Mouse (Mus musculus) neural tube, embryonic 15.5 days (tissue): ENCODE measurements around the gene Sprr2j-ps. TPM values are rescaled to one million over a fixed set of nuclear protein-coding genes. Genes with fewer than 3 reads are reported as not detected.

Experiments used
- ATAC-seq: fragments of 200-750 bp; cut with Nextera tagmentation; 2 replicates; pipeline ENCODE4 v1.8.0; 2017; ENCODE audit warnings: mild to moderate bottlenecking, moderate TSS enrichment, moderate library complexity; ENCODE audit not compliant: low FRiP score
- H3K27ac ChIP-seq: fragments of 300-500 bp; sonication (generic); replicated peaks from 2 replicates; pipeline ENCODE4 v1.5.1; 2015; ENCODE audit warnings: mild to moderate bottlenecking, inconsistent platforms
- H3K27me3 ChIP-seq: fragments of 300-500 bp; sonication (generic); replicated peaks from 2 replicates; pipeline ENCODE4 v1.6.1; 2015; ENCODE audit warnings: inconsistent platforms
- H3K36me3 ChIP-seq: fragments of 300-500 bp; sonication (generic); 2 replicates; pipeline ENCODE4 v1.6.1; 2015; ENCODE audit warnings: inconsistent platforms
- H3K4me1 ChIP-seq: fragments of 300-500 bp; sonication (generic); 2 replicates; pipeline ENCODE4 v1.6.1; 2015; ENCODE audit warnings: inconsistent platforms
- H3K4me2 ChIP-seq: fragments of 300-500 bp; sonication (generic); 2 replicates; pipeline ENCODE4 v1.6.1; 2015; ENCODE audit warnings: inconsistent platforms, mild to moderate bottlenecking, moderate library complexity
- H3K4me3 ChIP-seq: fragments of 300-500 bp; sonication (generic); replicated peaks from 2 replicates; pipeline ENCODE4 v1.5.1; 2015; ENCODE audit warnings: mild to moderate bottlenecking, inconsistent platforms
- H3K9ac ChIP-seq: fragments of 300-500 bp; sonication (generic); replicated peaks from 2 replicates; pipeline ENCODE4 v1.6.1; 2015; ENCODE audit warnings: mild to moderate bottlenecking, inconsistent platforms
- H3K9me3 ChIP-seq: fragments of 300-500 bp; sonication (generic); replicated peaks from 2 replicates; pipeline ENCODE4 v1.6.1; 2016; ENCODE audit warnings: inconsistent platforms
- polyA plus RNA-seq: library from polyadenylated mRNA; unstranded; fragments of >200 nt; fragmentation: Nextera tagmentation; extraction: Ambion mirVana; gene quantifications from 2 replicates; pipeline ENCODE4 v1.2.1, GENCODE M21; 2015

Gene Sprr2j-ps
- polyA plus RNA-seq, 1 experiment from 2014 or later = not detected

DNA sequence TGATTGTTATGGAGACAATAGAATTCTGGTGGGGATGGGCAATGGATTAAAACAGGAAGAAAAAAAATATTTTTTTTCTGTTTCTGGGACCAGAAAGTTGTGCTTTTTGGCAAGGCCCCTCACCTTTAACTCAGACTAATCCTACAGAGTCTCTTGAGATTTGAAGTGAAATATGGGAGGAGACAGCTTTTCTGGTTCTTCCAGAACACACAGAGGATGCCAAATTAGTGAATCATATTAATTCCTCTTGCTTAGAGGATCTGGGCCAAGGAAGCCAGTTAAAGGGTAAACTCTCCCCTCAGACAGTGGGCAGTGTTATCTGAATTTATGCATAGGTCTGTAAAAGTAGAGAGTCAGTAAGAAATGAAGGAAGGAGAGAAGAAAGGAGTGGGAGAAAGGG is 49.5 kb downstream of the Sprr2j-ps start:
- no peak for ATAC-seq
- H3K27me3 ChIP-seq = no peaks in the 10 kb centered on the region
- H3K36me3 ChIP-seq = no peaks in the 10 kb centered on the region
- H3K9ac ChIP-seq = no peak overlapping the region
- no peak overlapping the region for H3K27ac ChIP-seq
- no peak overlapping the region for H3K4me3 ChIP-seq
- no peak overlapping the region for H3K4me2 ChIP-seq
- no peaks in the 10 kb centered on the region for H3K9me3 ChIP-seq
- H3K4me1 ChIP-seq = no peaks in the 10 kb centered on the region

Other genes with a start within 250 kb of the Sprr2j-ps start
- 0.80 TPM in 1 of 2 replicates, not detected in the other for gene Sprr2a1, start 202.3 kb upstream of the Sprr2j-ps start, polyA plus RNA-seq
- gene Sprr2a2, start 202.2 kb upstream of the Sprr2j-ps start, polyA plus RNA-seq = 66.4 TPM in 1 of 2 replicates, not detected in the other
- gene Sprr2a3, start 132.7 kb upstream of the Sprr2j-ps start, polyA plus RNA-seq = 5.6 TPM in 1 of 2 replicates, not detected in the other
- 0.20 TPM in 1 of 2 replicates, not detected in the other for gene Sprr2b, start 101.5 kb upstream of the Sprr2j-ps start, polyA plus RNA-seq
- gene Sprr2d, start 78.9 kb upstream of the Sprr2j-ps start, polyA plus RNA-seq = 0.38 TPM in 1 of 2 replicates, not detected in the other
- not detected in 2 replicates for gene Sprr2e, start 65.9 kb upstream of the Sprr2j-ps start, polyA plus RNA-seq
- gene Sprr2f, start 52.9 kb upstream of the Sprr2j-ps start, polyA plus RNA-seq = not detected in 2 replicates
- not detected in 2 replicates for gene Sprr2h, start 32.4 kb upstream of the Sprr2j-ps start, polyA plus RNA-seq
- not detected in 2 replicates for gene Sprr2i, start 10.1 kb upstream of the Sprr2j-ps start, polyA plus RNA-seq
- 8.1 and 9.3 TPM in 2 replicates for gene Gm9774, start 11.3 kb downstream of the Sprr2j-ps start, polyA plus RNA-seq
- gene Sprr2k, start 14.5 kb downstream of the Sprr2j-ps start, polyA plus RNA-seq = not detected in 2 replicates
- gene Sprr1b, start 20.7 kb downstream of the Sprr2j-ps start, polyA plus RNA-seq = not detected in 2 replicates
- 0.14 TPM in 1 of 2 replicates, not detected in the other for gene Sprr3, start 40.6 kb downstream of the Sprr2j-ps start, polyA plus RNA-seq
- gene Sprr1a, start 67.8 kb downstream of the Sprr2j-ps start, polyA plus RNA-seq = 0.52 and 1.6 TPM in 2 replicates
- not detected in 2 replicates for gene Sprr4, start 82.4 kb downstream of the Sprr2j-ps start, polyA plus RNA-seq
- gene 2310046K23Rik, start 116.4 kb downstream of the Sprr2j-ps start, polyA plus RNA-seq = not detected in 2 replicates
- not detected in 2 replicates for gene Ivl, start 155.7 kb downstream of the Sprr2j-ps start, polyA plus RNA-seq
- not detected in 2 replicates for gene Smcp, start 170.9 kb downstream of the Sprr2j-ps start, polyA plus RNA-seq
- not detected in 2 replicates for gene 2210017I01Rik, start 189.4 kb downstream of the Sprr2j-ps start, polyA plus RNA-seq
- gene Lce6a, start 203.6 kb downstream of the Sprr2j-ps start, polyA plus RNA-seq = not detected in 2 replicates
- gene Lce1a1, start 230.2 kb downstream of the Sprr2j-ps start, polyA plus RNA-seq = not detected in 2 replicates
- gene Lce1b, start 238.8 kb downstream of the Sprr2j-ps start, polyA plus RNA-seq = not detected in 2 replicates